Mouse (Mus musculus) neural tube, embryonic 11.5 days (tissue): ENCODE data around the gene Tdp2. TPM values are rescaled to one million over a fixed set of nuclear protein-coding genes. Genes with fewer than 3 reads are reported as not detected.

Experiments used
- ATAC-seq: fragments of 200-750 bp; cut with Nextera tagmentation; 2 replicates; pipeline ENCODE4 v1.8.0; 2017; ENCODE audit warnings: moderate number of reproducible peaks, mild to moderate bottlenecking, moderate TSS enrichment, moderate library complexity; ENCODE audit not compliant: insufficient read depth, low FRiP score, low TSS enrichment
- DNase-seq: peaks from one replicate; pipeline ENCODE4 v3.0.0-alpha.2; 2015; ENCODE audit warnings: low spot score
- H3K27ac ChIP-seq: fragments of 300-500 bp; sonication (generic); 2 replicates; pipeline ENCODE4 v1.5.1; 2014; ENCODE audit warnings: low read depth, mild to moderate bottlenecking, low read length
- H3K27me3 ChIP-seq: fragments of 300-500 bp; sonication (generic); 2 replicates; pipeline ENCODE4 v1.6.1; 2014; ENCODE audit warnings: mild to moderate bottlenecking, low read length, mixed read lengths; ENCODE audit not compliant: control insufficient read depth, insufficient read depth
- H3K36me3 ChIP-seq: fragments of 300-500 bp; sonication (generic); 2 replicates; pipeline ENCODE4 v1.6.1; 2014; ENCODE audit warnings: mild to moderate bottlenecking, low read length, moderate library complexity, mixed read lengths; ENCODE audit not compliant: control insufficient read depth, insufficient read depth
- H3K4me1 ChIP-seq: fragments of 300-500 bp; sonication (generic); 2 replicates; pipeline ENCODE4 v1.6.1; 2014; ENCODE audit warnings: low read length, mixed read lengths; ENCODE audit not compliant: control insufficient read depth, insufficient read depth
- H3K4me2 ChIP-seq: fragments of 300-500 bp; sonication (generic); 2 replicates; pipeline ENCODE4 v1.6.1; 2014; ENCODE audit warnings: low read depth, mild to moderate bottlenecking, moderate library complexity
- H3K4me3 ChIP-seq: fragments of 300-500 bp; sonication (generic); 2 replicates; pipeline ENCODE4 v1.5.1; 2014; ENCODE audit warnings: low read depth, low read length
- H3K9ac ChIP-seq: fragments of 300-500 bp; sonication (generic); 2 replicates; pipeline ENCODE4 v1.6.1; 2014; ENCODE audit warnings: mild to moderate bottlenecking, low read length
- H3K9me3 ChIP-seq: fragments of 300-500 bp; sonication (generic); 2 replicates; pipeline ENCODE4 v1.6.1; 2016; ENCODE audit warnings: low read length; ENCODE audit not compliant: control insufficient read depth
- WGBS: fragments of 180-500 bp; shearing (Covaris S2); extraction: QIAGEN DNeasy Blood & Tissue Kit; methylation state at CpG from one replicate; pipeline ENCODE4 v1.1.7; 2014; 5-methylcytosine and 5-hydroxymethylcytosine counted together
- polyA plus RNA-seq: library from polyadenylated mRNA; unstranded; fragments of >200 nt; fragmentation: Nextera tagmentation; extraction: Ambion mirVana; gene quantifications from 2 replicates; pipeline ENCODE4 v1.2.1, GENCODE M21; 2014

The Tdp2 gene
- polyA plus RNA-seq, 1 experiment from 2014 or later, result 66.7 TPM

GRCm38 (mm10) chr13:24861084-24861483 lies 29.6 kb downstream of the Tdp2 start:
- Histone ChIP-seq H3K27ac (no peak overlapping the region), H3K36me3 (no peaks in the 10 kb centered on the region), H3K9me3 (no peaks in the 10 kb centered on the region), H3K4me2 (no peak overlapping the region), H3K27me3 (no peaks in the 10 kb centered on the region), H3K4me1 (no peaks in the 10 kb centered on the region), H3K4me3 (no peak overlapping the region), H3K9ac (no peak overlapping the region)
- ATAC-seq (no peak), DNase-seq (no peak)
- WGBS, result 62% methylated on average over 12 of the region's 12 CpGs

GRCm38 (mm10) chr13:24862021-24862420 lies 30.5 kb downstream of the Tdp2 start:
- H3K36me3 ChIP-seq, result no peaks in the 10 kb centered on the region
- 77% methylated on average over 7 of the region's 7 CpGs for WGBS
- H3K4me1 ChIP-seq, result no peaks in the 10 kb centered on the region
- DNase-seq, result no peak
- no peak overlapping the region for H3K9ac ChIP-seq
- no peak for ATAC-seq
- no peaks in the 10 kb centered on the region for H3K27me3 ChIP-seq
- no peak overlapping the region for H3K4me2 ChIP-seq
- H3K4me3 ChIP-seq, result no peak overlapping the region
- H3K9me3 ChIP-seq, result no peaks in the 10 kb centered on the region
- no peak overlapping the region for H3K27ac ChIP-seq

- H3K9me3 ChIP-seq, result no peaks in the 10 kb centered on the region
- no peaks in the 10 kb centered on the region for H3K36me3 ChIP-seq
- H3K9ac ChIP-seq, result no peak overlapping the region
- no peak overlapping the region for H3K4me3 ChIP-seq
- H3K4me2 ChIP-seq, result no peak overlapping the region
- ATAC-seq, result no peak
- H3K4me1 ChIP-seq, result no peaks in the 10 kb centered on the region
- DNase-seq, result peak; percentile 38
- no peaks in the 10 kb centered on the region for H3K27me3 ChIP-seq
- H3K27ac ChIP-seq, result no peak overlapping the region
- WGBS, result 64% methylated on average over 7 of the region's 7 CpGs
Observed at GRCm38 (mm10) chr13:24862520-24862919, 31.0 kb downstream of the Tdp2 start.

GRCm38 (mm10) chr13:24866430-24867402 lies 35.2 kb downstream of the Tdp2 start:
- DNase-seq (no peak), ATAC-seq (no peak)
- Histone ChIP-seq H3K27me3 (no peaks in the 10 kb centered on the region), H3K4me3 (no peak overlapping the region), H3K36me3 (no peaks in the 10 kb centered on the region), H3K9me3 (no peaks in the 10 kb centered on the region), H3K4me1 (no peaks in the 10 kb centered on the region), H3K4me2 (no peak overlapping the region), H3K9ac (no peak overlapping the region), H3K27ac (no peak overlapping the region)
- 66% methylated on average over 9 of the region's 9 CpGs for WGBS

GRCm38 (mm10) chr13:24867789-24868188 lies 36.3 kb downstream of the Tdp2 start:
- 94% methylated on average over 10 of the region's 10 CpGs for WGBS
- H3K27ac ChIP-seq, result no peak overlapping the region

GRCm38 (mm10) chr13:24868233-24868632 lies 36.8 kb downstream of the Tdp2 start:
- Histone ChIP-seq H3K4me1 (no peaks in the 10 kb centered on the region), H3K36me3 (no peaks in the 10 kb centered on the region)

More at GRCm38 (mm10) chr13:24867789-24868188, 36.3 kb downstream of the Tdp2 start:
- Histone ChIP-seq H3K36me3 (no peaks in the 10 kb centered on the region), H3K9ac (no peak overlapping the region), H3K4me1 (no peaks in the 10 kb centered on the region), H3K4me2 (no peak overlapping the region), H3K27me3 (no peaks in the 10 kb centered on the region), H3K4me3 (no peak overlapping the region), H3K9me3 (no peaks in the 10 kb centered on the region)
- ATAC-seq, result no peak
- DNase-seq, result no peak

GRCm38 (mm10) chr13:24879359-24880040 lies 48.0 kb downstream of the Tdp2 start:
- Histone ChIP-seq H3K9ac (no peak overlapping the region), H3K4me1 (no peaks in the 10 kb centered on the region), H3K36me3 (no peaks in the 10 kb centered on the region), H3K4me2 (no peak overlapping the region), H3K27ac (no peak overlapping the region), H3K27me3 (no peaks in the 10 kb centered on the region), H3K9me3 (no peaks in the 10 kb centered on the region), H3K4me3 (no peak overlapping the region)
- 88% methylated on average over 15 of the region's 15 CpGs for WGBS
- DNase-seq (no peak), ATAC-seq (no peak)

More at GRCm38 (mm10) chr13:24868233-24868632, 36.8 kb downstream of the Tdp2 start:
- no peak overlapping the region for H3K4me2 ChIP-seq
- H3K9ac ChIP-seq, result no peak overlapping the region
- WGBS, result 84% methylated on average over 7 of the region's 7 CpGs
- no peak overlapping the region for H3K27ac ChIP-seq
- no peak for ATAC-seq
- no peak for DNase-seq
- no peaks in the 10 kb centered on the region for H3K27me3 ChIP-seq
- H3K4me3 ChIP-seq, result no peak overlapping the region
- no peaks in the 10 kb centered on the region for H3K9me3 ChIP-seq

GRCm38 (mm10) chr13:24880208-24880607 lies 48.7 kb downstream of the Tdp2 start:
- WGBS, result 83% methylated on average over 6 of the region's 6 CpGs
- H3K9ac ChIP-seq, result no peak overlapping the region
- H3K9me3 ChIP-seq, result no peaks in the 10 kb centered on the region
- H3K27me3 ChIP-seq, result no peaks in the 10 kb centered on the region
- no peak for DNase-seq
- ATAC-seq, result no peak
- no peaks in the 10 kb centered on the region for H3K4me1 ChIP-seq
- H3K36me3 ChIP-seq, result no peaks in the 10 kb centered on the region
- H3K27ac ChIP-seq, result no peak overlapping the region
- H3K4me3 ChIP-seq, result no peak overlapping the region
- no peak overlapping the region for H3K4me2 ChIP-seq
